Mouse (Mus musculus): ENCODE measurements at regions not wholly inside any gene's neighbourhood (a gene's known extent, or its start where the extent isn't known, plus 50 kb on each side); places are given as distances from the start of the nearest gene placed in this dataset.

DNA sequence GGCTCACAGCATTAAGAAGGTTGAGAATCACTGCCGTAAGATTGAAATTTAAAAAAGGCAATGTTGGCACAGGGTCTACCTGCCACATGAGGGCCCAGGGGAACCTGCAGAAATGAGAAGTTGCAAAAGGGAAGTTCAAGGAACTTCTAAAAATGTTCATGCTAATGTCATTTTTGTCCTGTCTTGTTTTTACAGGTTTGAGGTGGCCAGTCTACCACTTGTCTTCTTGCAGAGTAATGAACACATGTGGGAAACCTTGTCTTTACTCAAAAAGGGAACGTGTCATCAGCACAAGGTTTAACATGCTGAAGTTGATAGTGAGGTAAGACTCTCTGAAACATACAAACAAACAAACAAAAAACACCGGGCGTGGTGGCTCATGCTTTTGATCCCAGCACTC, 71.4 kb upstream of the Nanos1 start:
- no peak for DNase-seq (ENCODE audit: low spot score in 2 of 2)

DNA sequence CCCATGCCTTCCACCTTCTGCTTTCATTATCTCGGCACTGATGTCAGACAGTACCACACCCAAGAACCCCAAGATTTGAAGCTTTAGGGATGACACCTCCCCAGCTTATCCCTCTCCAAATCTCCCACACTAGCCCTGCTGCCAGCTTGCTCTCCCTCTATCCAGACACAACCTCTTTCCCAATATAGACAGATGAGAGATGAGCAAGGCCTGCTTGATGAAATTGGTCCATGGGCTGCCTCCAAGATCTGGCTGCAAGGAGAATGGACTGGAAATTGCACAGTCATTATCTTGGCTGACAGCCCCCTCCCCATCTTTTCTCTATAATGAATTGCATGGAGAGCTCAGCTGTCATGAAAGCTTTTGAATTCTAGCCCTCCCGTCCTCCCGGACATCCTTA, 73.5 kb upstream of the Nanos1 start:
- no peak for DNase-seq (ENCODE audit: low spot score in 2 of 2)

DNA sequence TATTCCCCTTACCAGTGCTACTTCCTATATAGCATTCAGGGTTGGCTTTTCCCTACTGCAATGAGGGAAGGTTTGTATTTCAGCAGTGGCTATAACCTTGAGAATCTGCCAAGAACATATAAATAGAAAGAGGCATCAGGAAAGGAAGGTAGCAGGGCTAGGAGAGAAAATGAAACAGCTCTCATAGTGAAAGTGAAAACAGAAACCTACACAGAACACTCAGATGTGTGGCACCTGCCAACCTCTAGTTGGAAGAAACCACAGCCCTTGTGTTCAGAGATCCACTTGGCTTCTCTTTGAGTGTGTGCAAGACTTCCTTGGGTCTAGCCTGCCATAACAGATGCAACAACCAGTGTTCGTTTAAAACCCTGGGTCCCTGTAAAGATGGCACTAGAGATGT, 74.3 kb upstream of the Nanos1 start:
- peak in 1 of 2 experiments; percentile 1 for DNase-seq (ENCODE audit: low spot score in 2 of 2)

DNA sequence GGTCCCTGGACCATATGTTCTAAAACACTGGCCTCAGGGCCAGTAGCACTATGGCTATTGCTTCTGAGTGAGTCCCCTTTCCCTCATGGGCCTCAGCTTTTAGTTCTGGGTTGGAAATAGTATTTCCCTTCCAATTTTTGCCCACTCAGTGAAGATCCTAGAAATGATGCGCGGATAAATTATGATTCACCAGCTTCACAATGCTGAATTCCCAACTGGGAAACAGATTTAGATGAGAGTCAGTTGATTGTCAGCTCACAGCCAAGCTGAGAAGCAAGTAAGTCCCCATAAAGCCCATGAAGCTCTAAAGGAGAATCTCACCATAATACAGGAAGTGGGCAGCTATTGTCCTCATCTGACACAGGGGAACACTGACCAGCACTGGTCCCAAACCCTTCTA, 77.6 kb upstream of the Nanos1 start:
- no peak for DNase-seq (ENCODE audit: low spot score in 2 of 2)

DNA sequence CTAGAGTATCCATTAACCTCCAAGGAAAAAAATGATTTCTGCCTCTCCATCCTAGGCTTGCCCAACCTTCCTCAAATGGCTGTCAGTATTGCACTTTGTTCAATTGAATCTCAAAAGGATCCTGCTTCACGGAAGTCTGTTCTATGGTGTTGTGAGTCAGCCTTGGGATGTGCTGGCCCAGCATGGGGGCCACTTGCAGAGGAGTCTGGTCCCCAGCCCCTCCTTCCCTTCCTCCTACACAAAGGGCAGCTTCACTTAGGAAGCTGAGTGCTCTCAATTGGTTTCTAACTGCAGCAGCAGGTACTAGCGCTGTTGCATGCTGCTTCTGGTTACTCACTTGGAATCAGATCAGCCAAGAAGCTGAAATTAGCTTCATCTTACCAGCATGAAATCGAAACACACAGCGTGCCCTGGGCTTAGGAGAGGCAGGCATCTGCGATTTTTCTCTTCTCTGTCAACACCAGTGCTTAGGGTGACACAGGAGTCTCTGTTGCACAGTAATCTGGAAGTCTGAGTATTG, 80.8 kb upstream of the Nanos1 start:
- no peak for DNase-seq (ENCODE audit: low spot score in 2 of 2)

DNA sequence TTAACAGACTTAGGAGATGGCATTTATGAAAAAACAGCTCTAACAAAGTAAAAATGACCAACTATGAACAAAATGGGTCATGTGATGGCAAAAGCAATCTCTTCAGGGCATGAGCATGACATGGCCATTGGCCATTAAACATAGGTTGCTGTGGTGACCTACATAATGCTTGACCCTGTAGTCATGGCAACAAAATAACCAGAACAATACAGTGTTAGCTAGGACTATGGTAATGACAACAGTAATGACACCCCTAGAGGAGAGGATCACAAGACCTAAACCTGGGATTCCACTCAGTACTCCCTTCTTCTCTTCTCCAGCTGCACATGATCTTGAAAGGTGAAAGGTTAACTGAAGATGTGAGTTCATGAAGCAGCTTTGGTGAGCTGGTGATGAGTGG, 85.0 kb upstream of the Nanos1 start:
- no peak for DNase-seq (ENCODE audit: low spot score in 2 of 2)

DNA sequence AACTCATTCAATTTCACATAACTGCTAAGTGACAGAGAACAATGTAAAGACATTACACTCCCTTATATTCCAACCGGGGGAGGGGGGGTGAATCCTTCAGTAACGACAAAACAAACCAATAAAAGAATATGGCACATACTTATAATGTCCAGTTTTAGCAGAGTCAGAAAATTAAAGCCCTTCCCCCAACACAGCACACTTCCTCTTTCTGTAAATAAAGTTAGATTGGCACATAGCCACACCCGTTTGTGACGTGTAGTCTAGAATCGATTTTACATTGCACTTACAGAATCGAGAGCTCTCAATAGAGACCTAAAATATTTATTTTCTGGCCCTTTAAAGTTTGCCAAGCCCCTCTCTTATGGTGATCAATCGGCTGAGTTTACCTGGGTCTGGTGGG, 85.0 kb upstream of the Cacul1 start:
- DNase-seq (ENCODE audit: low spot score in 2 of 2), result peak in 1 of 2 experiments; percentile 15

DNA sequence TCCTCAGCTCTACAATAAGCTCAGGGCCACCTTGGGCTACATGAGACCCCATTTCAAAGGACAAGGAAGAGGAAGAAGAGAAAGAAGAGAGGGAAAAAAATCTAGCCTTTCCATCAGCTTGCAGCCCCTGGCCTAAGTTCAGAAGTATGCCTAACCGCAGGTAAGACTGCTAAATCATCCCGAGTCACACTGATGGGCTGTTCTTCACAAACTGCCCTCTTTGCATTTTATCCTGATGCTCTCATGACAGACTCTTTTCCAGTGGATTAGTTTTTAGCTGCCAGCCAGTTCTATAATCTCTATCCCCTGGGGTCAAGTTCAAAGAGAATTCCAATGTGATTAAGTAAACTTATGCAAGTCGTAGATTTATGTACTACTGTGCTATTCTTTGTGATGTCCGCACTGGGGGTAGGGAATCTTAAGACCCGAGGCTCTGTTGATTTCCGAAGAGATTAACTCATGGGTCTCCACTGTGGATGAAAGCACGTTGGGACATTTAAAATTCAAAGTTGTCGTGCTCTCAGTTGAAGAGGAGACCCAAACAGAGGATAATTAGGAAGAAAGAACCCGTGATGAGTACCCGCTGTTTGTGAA, 70.4 kb upstream of the Cacul1 start:
- no peak for DNase-seq (ENCODE audit: low spot score in 2 of 2)

DNA sequence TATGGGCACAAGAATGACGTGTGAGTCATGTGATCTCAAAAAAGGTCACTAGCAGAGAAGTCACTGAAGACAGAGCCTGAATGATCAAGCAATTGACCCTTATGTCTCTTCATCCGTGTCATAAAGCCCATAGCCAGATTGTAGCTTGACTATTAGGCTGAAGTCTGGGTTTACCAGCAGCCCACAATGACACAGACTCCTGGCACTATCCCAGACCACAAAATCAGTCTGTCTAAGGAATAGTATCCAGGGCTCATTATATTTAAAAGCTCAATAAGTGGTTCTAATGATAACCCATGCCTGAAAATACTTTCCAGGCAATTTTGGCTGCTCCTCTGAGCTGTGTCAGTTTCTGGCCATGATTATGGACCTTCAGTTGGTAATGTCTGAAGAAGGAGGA, 59.2 kb upstream of the Cacul1 start:
- no peak for DNase-seq (ENCODE audit: low spot score in 2 of 2)

Data from natural killer cell, adult 2 months (primary cell).